Mouse (Mus musculus) CD4-positive, CD25-positive, alpha-beta regulatory T cell, adult 2 months (primary cell): ENCODE results near the gene Ccl3.

Experiments
- DNase-seq: peaks from one replicate; pipeline ENCODE4 v3.0.0-alpha.2; 2012; ENCODE audit warnings: low read depth, low spot score

Gene Ccl3

GRCm38 (mm10) chr11:83649305-83649841 lies at the start of gene Ccl3:
Gene Ccl3, minus strand, starts transcription at chr11:83649355.
- DNase-seq = no peak

DNA sequence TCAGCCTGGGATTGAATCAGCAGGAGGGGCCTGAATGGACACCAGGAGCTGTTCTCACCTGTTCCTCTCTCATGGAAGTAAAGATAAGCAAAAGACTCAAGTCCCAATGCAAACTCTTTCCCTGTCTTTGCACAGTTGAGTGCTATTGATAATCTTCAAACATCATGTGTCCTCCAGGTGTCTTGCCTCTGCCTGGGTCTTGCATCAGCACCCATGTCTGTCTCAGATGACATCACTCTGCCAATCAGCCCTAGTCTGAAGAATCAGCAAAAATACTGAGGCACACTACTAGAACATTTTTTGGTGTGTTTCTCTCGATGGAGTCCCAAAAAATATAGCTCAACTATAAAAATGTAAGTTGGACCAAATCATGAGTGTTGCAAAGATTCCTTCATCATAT lies 42.9 kb upstream of the Ccl3 start:
- DNase-seq = no peak

- no peak for DNase-seq
Observed at GRCm38 (mm10) chr11:83689918-83690317, 40.8 kb upstream of the Ccl3 start.

GRCm38 (mm10) chr11:83675665-83676064 lies 26.5 kb upstream of the Ccl3 start:
- DNase-seq = no peak

GRCm38 (mm10) chr11:83671743-83672142 lies 22.6 kb upstream of the Ccl3 start:
- no peak for DNase-seq

DNA sequence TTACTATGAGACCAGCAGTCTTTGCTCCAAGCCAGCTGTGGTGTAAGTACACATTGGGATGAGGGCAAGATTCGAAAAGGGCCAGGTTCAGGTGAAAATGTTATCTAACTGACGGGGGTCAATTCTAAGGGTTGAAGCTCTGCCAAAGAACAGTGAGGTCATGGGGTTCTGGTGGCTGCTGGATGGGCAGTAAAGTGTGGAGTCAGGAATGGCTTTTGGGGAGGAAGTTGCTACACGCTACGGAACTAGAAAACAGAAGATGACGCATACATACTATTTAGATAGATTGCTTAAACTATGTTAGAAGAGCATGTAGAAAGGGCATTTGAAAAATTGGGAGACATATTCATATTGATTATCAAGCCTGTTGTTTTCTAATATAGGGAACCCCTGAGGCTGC lies 14.4 kb upstream of the Ccl3 start:
- no peak for DNase-seq

DNA sequence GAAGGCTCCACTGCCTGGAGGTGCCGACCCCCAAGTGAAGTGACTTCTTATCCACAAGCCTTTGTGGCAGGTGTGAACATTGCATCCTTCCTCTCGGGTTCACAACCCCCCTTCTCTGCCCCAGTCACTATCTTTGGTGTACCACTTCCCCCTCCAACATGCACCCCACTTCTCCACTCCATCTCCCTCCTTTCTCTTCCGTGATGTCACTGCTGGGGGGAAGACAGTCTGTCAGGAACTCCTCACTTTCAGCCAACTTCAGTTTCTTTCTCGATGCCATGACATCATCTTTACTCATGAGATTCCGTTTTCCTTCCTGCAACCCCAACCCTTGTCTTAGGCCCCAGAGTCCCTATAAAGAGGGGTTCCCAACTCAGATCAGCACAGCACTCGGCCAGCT lies 13.0 kb upstream of the Ccl3 start, which contains the start of gene Ccl4:
TSS of gene Ccl4 (plus strand) at position 381 of the 400 bp plus-strand sequence.
- peak; percentile 21 for DNase-seq

GRCm38 (mm10) chr11:83658797-83659196 lies 9.6 kb upstream of the Ccl3 start:
- DNase-seq = no peak

- no peak for DNase-seq
Observed at GRCm38 (mm10) chr11:83657508-83657907, 8.4 kb upstream of the Ccl3 start.

DNA sequence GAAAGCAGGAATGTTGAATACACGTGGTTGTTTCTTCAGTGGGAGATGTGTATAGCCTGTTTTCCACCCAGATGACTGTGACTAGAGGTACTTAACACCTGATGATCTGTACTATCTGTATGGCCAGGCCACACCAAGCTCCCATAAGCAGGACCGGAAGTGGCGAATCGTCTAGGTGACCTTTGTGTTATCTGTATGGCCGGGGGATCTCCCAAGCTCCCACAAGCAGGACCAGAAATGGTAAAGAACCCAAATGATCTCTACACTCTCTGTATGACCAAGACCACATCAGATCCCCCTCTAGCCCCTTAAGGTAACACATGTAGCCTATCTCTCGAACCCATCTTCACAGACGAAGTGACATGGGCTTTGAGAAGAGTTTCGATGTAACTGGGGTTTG lies 5.5 kb upstream of the Ccl3 start:
- DNase-seq = no peak

DNA sequence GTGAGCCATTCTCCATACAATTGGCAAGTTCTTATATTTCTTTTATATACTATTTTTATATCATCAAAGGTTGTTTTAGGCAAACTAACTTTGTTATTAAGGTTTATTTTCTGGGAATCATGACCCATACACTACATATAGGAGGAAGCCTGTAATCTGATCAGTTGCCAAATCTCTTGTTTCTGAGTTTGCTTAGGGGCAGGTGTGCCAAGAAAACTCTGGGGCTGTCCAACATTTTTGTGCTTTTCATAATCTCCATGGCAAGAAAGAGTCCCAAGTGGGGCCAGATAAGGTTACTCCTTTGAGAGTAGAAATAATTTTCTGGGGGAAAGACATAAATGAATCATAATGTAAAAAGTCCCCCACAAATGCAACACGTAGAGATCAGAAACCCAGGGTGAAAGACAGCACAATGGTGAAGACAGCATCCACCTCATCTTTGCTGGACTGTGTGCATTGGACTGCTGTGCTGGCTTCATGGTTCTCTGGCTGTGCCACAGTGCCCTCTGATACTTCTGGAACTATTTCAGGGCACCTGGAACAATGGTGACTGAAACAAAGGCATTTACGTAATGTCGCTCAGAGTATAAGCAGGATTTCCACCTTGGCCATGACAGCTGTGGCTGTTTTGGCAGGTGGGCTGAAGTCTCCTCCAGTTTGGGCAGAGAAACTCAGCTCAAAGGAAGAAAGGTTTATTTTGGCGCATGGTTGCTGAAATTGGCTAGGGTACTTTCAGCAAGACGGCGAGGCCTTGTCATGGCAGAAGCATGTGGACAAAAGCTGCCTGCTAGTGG lies 2.6 kb downstream of the Ccl3 start:
- no peak for DNase-seq

DNA sequence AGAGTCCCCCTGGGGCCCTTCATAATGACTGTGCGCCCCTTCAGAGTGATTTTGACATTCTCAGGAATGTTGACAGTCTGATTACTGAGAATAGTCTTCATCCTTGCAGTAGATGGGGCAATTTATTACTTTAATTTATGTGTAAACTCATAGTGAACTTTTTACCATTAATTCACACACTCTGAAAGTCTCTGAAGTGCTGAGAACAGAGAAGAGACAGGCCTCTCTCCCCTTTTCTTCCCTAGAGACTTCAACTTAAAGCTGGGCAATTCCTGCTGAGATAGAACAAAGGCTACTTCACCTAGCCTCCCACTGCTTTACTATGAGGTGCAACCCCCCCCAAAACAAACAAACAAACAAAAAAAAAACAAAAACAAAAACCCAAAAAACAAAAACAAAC lies 3.6 kb downstream of the Ccl3 start, which contains the start of gene Rpl9-ps1:
TSS of gene Rpl9-ps1 (minus strand) at position 101 of the 400 bp plus-strand sequence.
- no peak for DNase-seq

GRCm38 (mm10) chr11:83641216-83641615 lies 7.9 kb downstream of the Ccl3 start:
- DNase-seq = no peak

DNA sequence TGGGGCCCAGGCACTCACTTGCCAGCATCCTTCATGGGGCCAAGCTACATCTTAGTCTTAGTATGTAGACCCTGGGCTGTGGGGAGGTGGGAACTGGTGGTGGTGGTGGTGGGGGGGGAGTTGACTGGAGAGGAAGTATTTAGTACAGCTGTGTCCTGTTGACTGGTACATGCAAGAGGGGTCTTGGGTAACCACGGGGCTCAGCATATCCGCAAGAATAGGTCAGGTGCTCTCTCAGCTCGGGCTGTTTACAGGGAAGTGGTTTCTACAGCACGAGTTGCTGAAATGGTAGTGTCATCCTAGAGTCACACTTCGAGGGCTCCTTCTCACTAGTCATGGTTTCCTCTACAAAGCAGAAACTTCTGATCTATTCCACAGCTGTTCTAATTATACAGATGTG lies 9.0 kb downstream of the Ccl3 start:
- peak; percentile 55 for DNase-seq

DNA sequence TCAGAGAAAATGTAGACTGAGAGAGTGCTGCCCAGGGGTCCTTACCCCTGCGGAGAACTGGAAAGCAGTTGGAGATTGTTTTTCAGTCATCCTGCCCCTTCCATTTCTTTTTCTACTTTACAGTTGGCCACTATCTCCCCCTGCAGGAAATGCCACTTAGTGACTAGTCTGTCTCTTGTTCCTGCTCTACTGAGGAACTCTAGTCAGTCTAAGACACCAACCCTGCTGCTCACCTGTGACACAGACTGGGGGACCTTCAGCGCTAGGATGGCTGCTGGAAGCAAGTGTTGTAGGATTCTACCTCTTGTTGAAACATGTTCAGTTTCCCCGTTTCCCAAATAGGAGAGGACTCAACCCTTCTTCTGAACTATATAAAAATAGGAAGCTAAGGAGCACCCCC lies 9.6 kb downstream of the Ccl3 start:
- peak; percentile 56 for DNase-seq

DNA sequence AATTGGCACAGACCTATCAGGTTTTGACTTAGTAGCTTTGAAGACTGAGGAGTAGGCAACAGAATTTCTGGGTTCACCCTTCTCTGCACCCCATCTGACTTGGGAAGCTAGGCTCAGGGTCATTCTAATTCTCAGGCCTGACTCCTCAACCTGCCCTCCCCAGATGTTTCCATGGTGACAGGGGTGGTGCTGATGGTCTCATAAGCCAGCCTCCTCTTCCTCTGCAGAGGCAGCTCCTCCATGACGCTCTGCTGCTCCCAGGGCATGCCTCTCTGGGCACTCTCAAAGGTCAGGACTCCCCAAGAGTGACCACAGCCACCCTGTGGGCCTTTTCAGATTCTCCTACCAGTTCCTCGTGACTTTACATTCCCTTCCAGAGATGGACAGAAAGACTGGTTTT lies 10.2 kb downstream of the Ccl3 start:
- DNase-seq = no peak

DNA sequence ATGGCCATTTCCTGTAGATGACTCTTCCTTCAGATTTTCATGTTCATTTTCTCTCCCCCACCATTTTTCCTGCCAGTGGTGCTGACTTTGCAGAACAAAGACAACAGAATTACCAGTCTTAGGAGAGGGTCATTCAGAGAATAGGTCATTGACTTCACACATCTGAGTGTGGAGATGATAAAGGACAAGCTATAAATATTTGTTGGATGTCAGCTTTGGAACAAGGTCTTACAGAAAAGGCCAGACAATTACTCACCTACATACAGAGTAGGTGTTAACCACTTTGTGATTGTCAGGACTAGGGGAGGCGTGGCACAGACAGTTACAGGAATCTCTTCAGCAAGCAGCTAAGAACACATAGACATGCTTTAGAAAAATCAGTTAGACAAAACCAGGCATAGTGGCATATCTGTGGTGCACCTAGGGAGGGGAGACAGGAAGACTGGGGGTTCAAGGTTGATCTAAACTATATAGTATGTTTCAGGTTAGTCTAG lies 12.4 kb downstream of the Ccl3 start:
- DNase-seq = no peak

- DNase-seq = no peak
Observed at GRCm38 (mm10) chr11:83634898-83635297, 14.3 kb downstream of the Ccl3 start.

DNA sequence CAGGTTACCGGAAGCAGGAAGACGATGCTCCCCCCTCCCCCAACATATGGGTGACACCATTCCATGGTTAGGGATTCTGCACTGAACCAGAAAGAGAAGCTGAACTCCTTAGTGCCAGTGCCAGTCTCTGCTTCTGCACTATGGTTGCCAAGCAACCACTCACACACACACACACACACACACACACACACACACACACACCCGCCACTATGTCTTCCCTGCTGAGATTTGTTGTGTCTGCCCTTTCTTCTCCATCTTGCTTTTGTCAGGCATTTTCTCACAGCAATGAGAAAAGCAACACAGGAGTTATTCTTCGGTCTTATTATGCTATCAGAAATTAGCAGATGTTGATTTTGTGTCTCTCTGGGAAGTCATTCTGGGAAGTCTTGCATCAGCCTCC lies 14.7 kb downstream of the Ccl3 start:
- no peak for DNase-seq

DNA sequence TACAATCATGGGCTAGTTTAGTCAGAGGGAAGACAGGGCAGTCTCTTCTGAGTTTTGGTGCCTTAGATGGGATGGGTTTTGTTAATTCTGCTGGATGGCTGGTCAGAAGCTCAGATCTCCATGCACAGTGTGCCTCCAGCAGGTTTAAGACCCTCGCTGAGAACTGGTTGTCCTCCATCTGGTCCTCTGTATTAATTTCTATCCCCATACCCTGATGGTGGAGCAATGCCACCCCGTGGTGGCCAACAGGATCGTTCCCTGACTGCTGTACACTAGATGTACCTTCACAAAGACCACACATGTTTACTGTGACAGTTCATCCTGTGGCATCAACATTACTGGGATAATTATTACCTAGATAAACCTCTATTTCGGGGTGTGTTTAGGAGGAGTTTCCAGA lies 16.4 kb downstream of the Ccl3 start:
- DNase-seq = no peak

GRCm38 (mm10) chr11:83631065-83631464 lies 18.1 kb downstream of the Ccl3 start:
- DNase-seq = no peak

DNA sequence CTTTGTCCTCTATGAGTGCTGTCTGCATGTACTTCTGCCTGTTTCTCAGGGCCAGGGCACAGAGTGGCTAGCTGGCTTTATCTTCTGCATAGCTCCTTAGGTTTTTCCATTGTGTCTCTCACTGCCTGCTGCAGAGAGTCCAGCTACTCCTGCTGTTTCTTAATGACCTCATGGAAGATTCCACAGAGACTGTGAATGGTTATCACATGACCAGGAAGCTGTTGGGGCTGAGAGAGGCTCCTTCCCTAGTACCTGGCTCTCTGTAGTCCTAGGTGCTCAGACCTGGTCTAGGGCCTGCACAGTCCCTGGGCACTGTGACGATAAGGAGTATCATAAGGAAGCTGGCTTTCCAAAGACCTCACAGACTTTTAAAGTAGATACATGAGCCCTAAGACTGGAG lies 18.5 kb downstream of the Ccl3 start:
- DNase-seq = no peak

GRCm38 (mm10) chr11:83628808-83629207 lies 20.3 kb downstream of the Ccl3 start:
- DNase-seq = no peak
